ENCODE assay signal across 13 mouse cellular contexts in the genomic region with DNA sequence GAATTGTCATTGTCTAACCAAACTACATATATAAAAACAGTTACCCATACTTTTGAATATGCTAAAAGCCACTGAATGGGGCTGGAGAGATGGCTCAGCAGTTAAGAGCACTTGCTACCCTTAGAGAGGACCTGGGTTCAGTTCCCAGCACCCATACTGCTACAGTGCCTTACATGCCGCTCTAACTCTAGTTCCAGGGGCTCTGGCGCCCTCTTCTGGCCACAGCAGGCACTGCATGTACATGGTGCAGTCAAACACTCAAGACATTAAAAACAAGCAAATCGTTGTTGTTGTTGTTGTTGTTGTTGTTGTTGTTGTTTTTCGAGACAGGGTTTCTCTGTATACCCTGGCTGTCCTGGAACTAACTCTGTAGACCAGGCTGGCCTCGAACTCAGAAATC. TPM values are rescaled to one million over a fixed set of nuclear protein-coding genes. Genes with fewer than 3 reads are reported as not detected.
A peak's percentile ranks its signal among the peaks of the same experiment; 100 is the strongest.
DNase-seq lines count a peak whose midpoint lies in the region; ATAC-seq and TF ChIP-seq lines count a peak whose summit lies in the region.
"Had no signal": no experiment of that assay in that cellular context is flagged by ENCODE, and none has a peak within 500 bp of the region (broad histone marks: within the 10 kb centered on the region; RNA-seq: fewer than 3 reads in every experiment).

No protein-coding gene starts in this region.

- TF ChIP-seq POLR2A in cortical plate, adult 2 months (IDR thresholded peaks at IDR 0.05; ENCODE audit: extremely low read depth, insufficient read depth, low read length) = no peak

- WGBS in stomach, postnatal 0 days = 61% methylated on average over 5 of the region's 5 CpGs
- WGBS in midbrain, embryonic 13.5 days = 61% methylated on average over 5 of the region's 5 CpGs

- H3K4me2 ChIP-seq in stomach, postnatal 0 days (replicated peaks; ENCODE audit: low read depth) = no peak overlapping the region
- no peak overlapping the region for H3K4me2 ChIP-seq in midbrain, embryonic 13.5 days (replicated peaks)
- H3K4me2 ChIP-seq: liver, embryonic 15.5 days; stomach, embryonic 15.5 days had no signal

- H3K9ac ChIP-seq in stomach, postnatal 0 days (ENCODE audit: low read length) = no peak overlapping the region
- no peak overlapping the region for H3K9ac ChIP-seq in midbrain, embryonic 13.5 days (replicated peaks)
- H3K9ac ChIP-seq: liver, embryonic 15.5 days; stomach, embryonic 15.5 days had no signal

- peaks cover 19% of the 10 kb centered on the region for H3K4me1 ChIP-seq in G1E (ENCODE audit: insufficient read depth, low read depth, low read length)
- peaks cover 2% of the 10 kb centered on the region; the same call in 1 of the 2 replicates for H3K4me1 ChIP-seq in cortical plate, adult 2 months (ENCODE audit: control insufficient read depth, insufficient read depth, low read length)
- no peaks in the 10 kb centered on the region for H3K4me1 ChIP-seq in stomach, postnatal 0 days (replicated peaks; ENCODE audit: control insufficient read depth, insufficient read depth)
- peaks cover 3% of the 10 kb centered on the region; the same call in 1 of the 2 replicates for H3K4me1 ChIP-seq in midbrain, embryonic 13.5 days (replicated peaks)

- no peak overlapping the region for H3K27ac ChIP-seq in left cerebral cortex, adult 2 months
- H3K27ac ChIP-seq in cortical plate, adult 2 months (ENCODE audit: insufficient read depth, low read length) = no peak overlapping the region
- no peak overlapping the region for H3K27ac ChIP-seq in stomach, postnatal 0 days (replicated peaks)
- H3K27ac ChIP-seq in midbrain, embryonic 13.5 days = no peak overlapping the region
- H3K27ac ChIP-seq: liver, embryonic 15.5 days; stomach, embryonic 15.5 days had no signal

- intact Hi-C loops in left cerebral cortex, adult 2 months (cut with DNase I) = no loop called here

- no peak for ATAC-seq in G1E (ENCODE audit: extremely low read depth, insufficient number of reproducible peaks, low FRiP score, poor library complexity, severe bottlenecking)
- no peak for ATAC-seq in stomach, postnatal 0 days (ENCODE audit: low FRiP score, low TSS enrichment)
- ATAC-seq in midbrain, embryonic 13.5 days = no peak

- no peak for DNase-seq in left cerebral cortex, adult 2 months (ENCODE audit: extremely low spot score in 1 of 2, low spot score in 2 of 2)
- no peak for DNase-seq in left cerebral cortex, adult 18-20 months (ENCODE audit: low spot score in 2 of 2)
- no peak for DNase-seq in G1E (ENCODE audit: low spot score)
- no peak for DNase-seq in stomach, postnatal 0 days (ENCODE audit: low spot score)
- DNase-seq in ovary, postnatal 10 days (ENCODE audit: low spot score) = no peak
- DNase-seq: kidney, adult 9 months had no signal

- peaks cover 19% of the 10 kb centered on the region for H3K27me3 ChIP-seq in G1E (ENCODE audit: insufficient read depth, low read length)
- H3K27me3 ChIP-seq in stomach, postnatal 0 days (ENCODE audit: control insufficient read depth, insufficient read depth, low read length) = no peaks in the 10 kb centered on the region
- H3K27me3 ChIP-seq in midbrain, embryonic 13.5 days = no peaks in the 10 kb centered on the region
- H3K27me3 ChIP-seq: liver, embryonic 15.5 days; stomach, embryonic 15.5 days had no signal

- no peak for TF ChIP-seq EP300 in stomach, postnatal 0 days (optimal IDR thresholded peaks at IDR 0.05)

- peak; percentile 52 for TF ChIP-seq CTCF in left cerebral cortex, adult 2 months (IDR thresholded peaks at IDR 0.05)
- TF ChIP-seq CTCF in G1E (IDR thresholded peaks at IDR 0.05; ENCODE audit: low read depth, low read length) = peak; percentile 86
- TF ChIP-seq CTCF in cortical plate, adult 2 months (IDR thresholded peaks at IDR 0.05; ENCODE audit: extremely low read depth, insufficient read depth, low read length) = peak; percentile 36
- TF ChIP-seq CTCF in stomach, postnatal 0 days (IDR thresholded peaks at IDR 0.05; ENCODE audit: low read depth) = peak; percentile 72

- no peaks in the 10 kb centered on the region for H3K36me3 ChIP-seq in G1E (replicated peaks)
- no peaks in the 10 kb centered on the region for H3K36me3 ChIP-seq in stomach, postnatal 0 days (ENCODE audit: control insufficient read depth, insufficient read depth, low read length)
- H3K36me3 ChIP-seq in midbrain, embryonic 13.5 days = no peaks in the 10 kb centered on the region
- H3K36me3 ChIP-seq: liver, embryonic 15.5 days; stomach, embryonic 15.5 days had no signal

- peaks cover 5% of the 10 kb centered on the region for H3K9me3 ChIP-seq in G1E (replicated peaks)
- H3K9me3 ChIP-seq in stomach, postnatal 0 days (ENCODE audit: control insufficient read depth, low read length) = no peaks in the 10 kb centered on the region
- no peaks in the 10 kb centered on the region for H3K9me3 ChIP-seq in midbrain, embryonic 13.5 days
- H3K9me3 ChIP-seq: liver, embryonic 15.5 days; stomach, embryonic 15.5 days had no signal

- H3K4me3 ChIP-seq in left cerebral cortex, adult 2 months = no peak overlapping the region
- H3K4me3 ChIP-seq in G1E (ENCODE audit: low read depth, low read length) = no peak overlapping the region
- no peak overlapping the region for H3K4me3 ChIP-seq in cortical plate, adult 2 months (ENCODE audit: insufficient read depth, low read length)
- H3K4me3 ChIP-seq in stomach, postnatal 0 days (ENCODE audit: low read depth, low read length) = no peak overlapping the region
- H3K4me3 ChIP-seq in midbrain, embryonic 13.5 days (replicated peaks) = no peak overlapping the region
- H3K4me3 ChIP-seq: liver, embryonic 15.5 days; stomach, embryonic 15.5 days had no signal

RNA-seq across cellular contexts. Expression of gene Nmur1, which starts 21.2 kb away (rescaled TPM):
- total RNA-seq in left cerebral cortex, adult 2 months (2021) = not detected
- not detected for total RNA-seq in left cerebral cortex, adult 18-20 months (2021)
- total RNA-seq in G1E (2014; fragmentation: Nextera tagmentation) (not detected in 2 replicates), G1E (2017) (not detected in 2 replicates)
- polyA plus RNA-seq in G1E (2012) = not detected in 2 replicates
- polyA plus RNA-seq in cortical plate, adult 2 months (2012; rRNA removed) = 0.09 and 0.25 TPM in 2 replicates
- 0.52 and 0.56 TPM in 2 replicates for polyA plus RNA-seq in stomach, postnatal 0 days (2015; fragmentation: Nextera tagmentation; extraction: Ambion mirVana)
- polyA plus RNA-seq in midbrain, embryonic 13.5 days (2015; fragmentation: Nextera tagmentation; extraction: Ambion mirVana) = 0.22 TPM in 1 of 2 replicates, not detected in the other
- total RNA-seq: adrenal gland, postnatal 4 days; granulocyte monocyte progenitor cell, adult 5-6 weeks had no signal
- polyA plus RNA-seq: embryonic facial prominence, embryonic 14.5 days; liver, embryonic 15.5 days; stomach, embryonic 15.5 days had no signal

RNA-seq across cellular contexts. Expression of gene Tex44, which starts 21.3 kb away (rescaled TPM):
- not detected for total RNA-seq in left cerebral cortex, adult 2 months (2021)
- not detected for total RNA-seq in left cerebral cortex, adult 18-20 months (2021)
- not detected in 2 replicates for total RNA-seq in G1E (2014; fragmentation: Nextera tagmentation)
- total RNA-seq in G1E (2017) = 0.16 and 0.17 TPM in 2 replicates
- not detected in 2 replicates for polyA plus RNA-seq in G1E (2012)
- polyA plus RNA-seq in cortical plate, adult 2 months (2012; rRNA removed) = not detected in 2 replicates
- not detected in 2 replicates for polyA plus RNA-seq in stomach, postnatal 0 days (2015; fragmentation: Nextera tagmentation; extraction: Ambion mirVana)
- polyA plus RNA-seq in midbrain, embryonic 13.5 days (2015; fragmentation: Nextera tagmentation; extraction: Ambion mirVana) = not detected in 2 replicates
- total RNA-seq: adrenal gland, postnatal 4 days; granulocyte monocyte progenitor cell, adult 5-6 weeks had no signal
- polyA plus RNA-seq: embryonic facial prominence, embryonic 14.5 days; liver, embryonic 15.5 days; stomach, embryonic 15.5 days had no signal

RNA-seq across cellular contexts. Expression of gene Ncl, which starts 45.6 kb away (rescaled TPM):
- 100 to 1,000 TPM; 131 to 133 TPM for total RNA-seq in left cerebral cortex, adult 2 months (2021)
- total RNA-seq in left cerebral cortex, adult 18-20 months (2021) = 100 to 1,000 TPM; 130 TPM
- 1,241 and 1,318 TPM in 2 replicates for total RNA-seq in G1E (2014; fragmentation: Nextera tagmentation)
- 259 and 387 TPM in 2 replicates for total RNA-seq in G1E (2017)
- polyA plus RNA-seq in G1E (2012) = 2,119 and 2,262 TPM in 2 replicates
- polyA plus RNA-seq in cortical plate, adult 2 months (2012; rRNA removed) = 103 and 113 TPM in 2 replicates
- 198 and 202 TPM in 2 replicates for polyA plus RNA-seq in stomach, postnatal 0 days (2015; fragmentation: Nextera tagmentation; extraction: Ambion mirVana)
- 241 and 244 TPM in 2 replicates for polyA plus RNA-seq in midbrain, embryonic 13.5 days (2015; fragmentation: Nextera tagmentation; extraction: Ambion mirVana)

Comparison
In these comparisons a context has a peak if more than half of its experiments do, and no peak if none do; other contexts are left out.
1. CTCF ChIP-seq: peak in every context shown above with its lines; median percentile 86 in G1E; 72 in stomach, postnatal 0 days; 52 in left cerebral cortex, adult 2 months; 36 in cortical plate, adult 2 months.